Mouse (Mus musculus): Measurements from ENCODE around the gene Gm45062. TPM values are rescaled to one million over a fixed set of nuclear protein-coding genes. Genes with fewer than 3 reads are reported as not detected.
A peak's percentile ranks its signal among the peaks of the same experiment; 100 is the strongest.

The Gm45062 gene
- total and polyA plus RNA-seq, 3 experiments = 2.2 to 3.6 TPM; not detected in 1

DNA sequence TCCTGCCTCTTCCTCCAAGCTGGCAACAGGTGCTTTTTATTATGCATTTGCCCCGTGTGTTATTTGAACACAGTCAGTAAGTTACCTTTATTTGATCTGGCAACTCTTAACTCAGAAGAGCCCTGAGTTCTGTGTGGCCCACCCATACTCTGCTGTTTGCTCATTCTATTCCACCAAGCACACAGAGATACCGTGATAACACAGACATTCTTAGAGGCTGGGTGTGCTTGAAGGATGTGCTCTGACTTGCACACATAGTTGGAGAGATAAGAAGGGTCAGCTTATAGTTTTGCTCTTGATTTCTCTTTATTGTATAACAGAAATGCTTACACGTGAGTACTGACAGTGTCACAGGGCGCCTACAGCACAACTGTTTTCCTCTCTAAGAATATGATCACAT, 133.8 kb downstream of the Gm45062 start:
- peak; percentile 45 for DNase-seq (ENCODE audit: low read depth, low spot score)
- H3K9me3 ChIP-seq (replicated peaks; ENCODE audit: insufficient read depth, low read length) = no peaks in the 10 kb centered on the region
- peak overlapping the region; percentile 52 for H3K27ac ChIP-seq (ENCODE audit: control insufficient read depth, low read depth, low read length)
- H3K4me3 ChIP-seq (ENCODE audit: control insufficient read depth in 1 of 2, insufficient read depth in 1 of 2, low read depth in 2 of 2, low read length in 2 of 2) = no peak overlapping the region
- peaks cover 0 to 31% of the 10 kb centered on the region in 2 experiments; a peak in 2 of 4 replicates for H3K36me3 ChIP-seq (ENCODE audit: control insufficient read depth in 1 of 2, insufficient read depth in 2 of 2, low read length in 2 of 2)
- no peaks in the 10 kb centered on the region for H3K79me2 ChIP-seq (ENCODE audit: control insufficient read depth, insufficient read depth, low read length, poor library complexity)
- H3K9ac ChIP-seq (ENCODE audit: control insufficient read depth, low read depth, low read length, poor library complexity, severe bottlenecking) = 0 out of 2 replicates have a peak overlapping the region, but pooled peaks have one; percentile 8
- peaks cover 20 to 22% of the 10 kb centered on the region in 2 experiments for H3K4me1 ChIP-seq (ENCODE audit: control insufficient read depth in 1 of 2, insufficient read depth in 2 of 2, low read length in 2 of 2)
- H3K27me3 ChIP-seq (ENCODE audit: control insufficient read depth in 1 of 2, insufficient read depth in 2 of 2, low read length in 2 of 2) = no peaks in the 10 kb centered on the region
- TF ChIP-seq JUND (IDR thresholded peaks at IDR 0.05; ENCODE audit: low read depth, low read length) = no peak
- TF ChIP-seq EP300 (IDR thresholded peaks at IDR 0.05; ENCODE audit: low read depth in 1 of 2, low read length in 2 of 2) = peak in 1 of 2 experiments; percentile 46; a peak in 2 of 4 replicates
- peak; percentile 20; the same call in 1 of the 2 replicates for TF ChIP-seq BHLHE40 (IDR thresholded peaks at IDR 0.05; ENCODE audit: borderline replicate concordance, low read depth, low read length)
- TF ChIP-seq USF1 (IDR thresholded peaks at IDR 0.05; ENCODE audit: low read depth, low read length) = no peak
- no peak for TF ChIP-seq MAZ (IDR thresholded peaks at IDR 0.05; ENCODE audit: low read depth, low read length)
- TF ChIP-seq ZC3H11A (IDR thresholded peaks at IDR 0.05; ENCODE audit: low read depth, low read length) = no peak
- TF ChIP-seq NELFE (IDR thresholded peaks at IDR 0.05; ENCODE audit: low read depth, low read length) = no peak
- no peak for TF ChIP-seq USF2 (IDR thresholded peaks at IDR 0.05; ENCODE audit: borderline replicate concordance in 1 of 2, insufficient read depth in 1 of 2, low read depth in 1 of 2, low read length in 2 of 2)
- TF ChIP-seq MYC (IDR thresholded peaks at IDR 0.05; ENCODE audit: low read depth, low read length) = no peak
- peak; percentile 61 for TF ChIP-seq GATA1 (IDR thresholded peaks at IDR 0.05; ENCODE audit: low read depth, low read length)
- TF ChIP-seq SIN3A (IDR thresholded peaks at IDR 0.05; ENCODE audit: low read length) = 0 out of 2 replicates have a peak, but pooled peaks have one; percentile 21
- TF ChIP-seq RAD21 (IDR thresholded peaks at IDR 0.05; ENCODE audit: low read depth, low read length) = no peak
- TF ChIP-seq RCOR1 (IDR thresholded peaks at IDR 0.05; ENCODE audit: low read depth, low read length) = 0 out of 2 replicates have a peak, but pooled peaks have one; percentile 9
- no peak for TF ChIP-seq POLR2AphosphoS2 (IDR thresholded peaks at IDR 0.05; ENCODE audit: low read length)

- no peak for DNase-seq (ENCODE audit: low read depth, low spot score)
- no peak for TF ChIP-seq TBP (IDR thresholded peaks at IDR 0.05; ENCODE audit: low read depth, low read length)
- TF ChIP-seq USF2 (IDR thresholded peaks at IDR 0.05; ENCODE audit: borderline replicate concordance in 1 of 2, insufficient read depth in 1 of 2, low read depth in 1 of 2, low read length in 2 of 2) = no peak
- TF ChIP-seq TCF12 (IDR thresholded peaks at IDR 0.05; ENCODE audit: low read depth, low read length) = no peak
- TF ChIP-seq NELFE (IDR thresholded peaks at IDR 0.05; ENCODE audit: low read depth, low read length) = no peak
- TF ChIP-seq SIN3A (IDR thresholded peaks at IDR 0.05; ENCODE audit: low read length) = no peak
These were observed 134.8 kb downstream of the Gm45062 start for GRCm38 (mm10) chr6:8394044-8394443.

More at GRCm38 (mm10) chr6:8394044-8394443, 134.8 kb downstream of the Gm45062 start:
- no peaks in the 10 kb centered on the region for H3K9me3 ChIP-seq (replicated peaks; ENCODE audit: insufficient read depth, low read length)
- H3K27me3 ChIP-seq (ENCODE audit: control insufficient read depth in 1 of 2, insufficient read depth in 2 of 2, low read length in 2 of 2) = no peaks in the 10 kb centered on the region
- peaks cover 0 to 31% of the 10 kb centered on the region in 2 experiments; a peak in 2 of 4 replicates for H3K36me3 ChIP-seq (ENCODE audit: control insufficient read depth in 1 of 2, insufficient read depth in 2 of 2, low read length in 2 of 2)
- H3K79me2 ChIP-seq (ENCODE audit: control insufficient read depth, insufficient read depth, low read length, poor library complexity) = no peaks in the 10 kb centered on the region
- H3K4me1 ChIP-seq (ENCODE audit: control insufficient read depth in 1 of 2, insufficient read depth in 2 of 2, low read length in 2 of 2) = peaks cover 20 to 22% of the 10 kb centered on the region in 2 experiments
- no peak overlapping the region for H3K4me3 ChIP-seq (ENCODE audit: control insufficient read depth in 1 of 2, insufficient read depth in 1 of 2, low read depth in 2 of 2, low read length in 2 of 2)
- no peak overlapping the region for H3K9ac ChIP-seq (ENCODE audit: control insufficient read depth, low read depth, low read length, poor library complexity, severe bottlenecking)
- no peak overlapping the region for H3K27ac ChIP-seq (ENCODE audit: control insufficient read depth, low read depth, low read length)
